In the genomic region with DNA sequence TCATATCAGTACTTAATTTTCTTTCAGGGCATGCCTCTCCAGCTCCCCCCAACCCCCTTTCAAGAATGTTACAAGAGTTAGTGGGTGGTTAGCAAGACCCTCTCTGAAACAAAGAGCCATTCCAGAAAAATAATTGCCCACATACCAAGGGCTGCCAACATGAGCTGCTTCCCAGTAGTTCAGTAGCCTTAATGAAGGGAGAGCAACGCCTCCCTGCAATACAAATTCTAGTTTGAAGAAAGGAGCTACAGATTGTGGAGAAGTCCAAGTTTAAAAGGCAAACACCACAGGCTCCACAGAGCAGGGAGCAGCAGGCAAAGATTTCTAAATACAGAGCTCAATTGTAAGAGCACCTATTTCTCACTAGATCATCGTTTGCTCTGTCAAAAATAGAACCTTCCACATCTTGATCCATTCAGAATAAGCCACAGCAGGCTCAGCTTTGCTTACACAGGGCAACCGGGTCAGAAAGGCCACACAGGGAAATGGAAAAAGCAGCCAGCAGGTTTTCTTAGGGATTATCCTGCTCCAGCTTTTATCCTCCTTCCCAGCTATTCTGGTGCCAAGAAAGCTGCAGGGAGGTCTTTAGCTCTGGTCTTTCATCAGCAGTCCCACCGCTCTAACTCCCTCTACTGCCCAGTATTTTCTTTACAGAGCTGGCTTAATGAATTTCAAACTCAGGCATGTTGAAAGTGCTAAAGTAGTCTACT, we compare ENCODE assay signal across 9 mouse cellular contexts. TPM values are rescaled to one million over a fixed set of nuclear protein-coding genes. Genes with fewer than 3 reads are reported as not detected.
A peak's percentile ranks its signal among the peaks of the same experiment; 100 is the strongest.
DNase-seq lines count a peak whose midpoint lies in the region; ATAC-seq and TF ChIP-seq lines count a peak whose summit lies in the region.
"Had no signal": no experiment of that assay in that cellular context is flagged by ENCODE, and none has a peak within 500 bp of the region (broad histone marks: within the 10 kb centered on the region; RNA-seq: fewer than 3 reads in every experiment).

No protein-coding gene starts in this region.

- no peaks in the 10 kb centered on the region for H3K4me1 ChIP-seq in heart, adult 2 months (ENCODE audit: control insufficient read depth, insufficient read depth, low read length)
- no peaks in the 10 kb centered on the region; the same call in 1 of the 2 replicates for H3K4me1 ChIP-seq in heart, embryonic 10.5 days
- no peaks in the 10 kb centered on the region for H3K4me1 ChIP-seq in MEL (ENCODE audit: control insufficient read depth in 1 of 2, insufficient read depth in 2 of 2, low read length in 2 of 2)
- peaks cover 14% of the 10 kb centered on the region for H3K4me1 ChIP-seq in forebrain, embryonic 12.5 days
- peaks cover 13% of the 10 kb centered on the region for H3K4me1 ChIP-seq in limb, embryonic 12.5 days (replicated peaks)
- H3K4me1 ChIP-seq: megakaryocyte, embryonic 14.5 days had no signal

- 18% methylated on average over 4 of the region's 4 CpGs for WGBS in heart, adult 2 months
- 22% methylated on average over 4 of the region's 4 CpGs for WGBS in heart, embryonic 10.5 days
- under 1% methylated on average over 4 of the region's 4 CpGs for WGBS in forebrain, embryonic 12.5 days
- 10% methylated on average over 4 of the region's 4 CpGs for WGBS in limb, embryonic 12.5 days

- no peak for TF ChIP-seq EP300 in heart, adult 2 months (IDR thresholded peaks at IDR 0.05; ENCODE audit: insufficient read depth, low read depth, low read length)
- no peak for TF ChIP-seq EP300 in MEL (IDR thresholded peaks at IDR 0.05; ENCODE audit: low read depth in 1 of 2, low read length in 2 of 2)

- no peaks in the 10 kb centered on the region for H3K36me3 ChIP-seq in heart, adult 2 months (ENCODE audit: control insufficient read depth, insufficient read depth, low read length)
- H3K36me3 ChIP-seq in heart, embryonic 10.5 days = peaks cover 4% of the 10 kb centered on the region; the same call in 1 of the 2 replicates
- H3K36me3 ChIP-seq in MEL (ENCODE audit: control insufficient read depth in 1 of 2, insufficient read depth in 2 of 2, low read length in 2 of 2) = no peaks in the 10 kb centered on the region
- H3K36me3 ChIP-seq in forebrain, embryonic 12.5 days (replicated peaks) = peaks cover 13% of the 10 kb centered on the region
- H3K36me3 ChIP-seq in limb, embryonic 12.5 days = peaks cover 3% of the 10 kb centered on the region; the same call in 1 of the 2 replicates

- H3K4me2 ChIP-seq in forebrain, embryonic 12.5 days = no peak overlapping the region
- peak overlapping the region; percentile 10; the same call in 1 of the 2 replicates for H3K4me2 ChIP-seq in limb, embryonic 12.5 days

- H3K27ac ChIP-seq in heart, adult 2 months = no peak overlapping the region
- no peak overlapping the region for H3K27ac ChIP-seq in heart, embryonic 10.5 days
- H3K27ac ChIP-seq in MEL (ENCODE audit: control insufficient read depth, low read depth, low read length) = no peak overlapping the region
- H3K27ac ChIP-seq in forebrain, embryonic 12.5 days = peak overlapping the region; percentile 79
- peak overlapping the region; percentile 80 for H3K27ac ChIP-seq in limb, embryonic 12.5 days

- peak; percentile 2 for TF ChIP-seq RAD21 in MEL (IDR thresholded peaks at IDR 0.05; ENCODE audit: low read depth, low read length)

- no peaks in the 10 kb centered on the region for H3K9me3 ChIP-seq in heart, embryonic 10.5 days
- no peaks in the 10 kb centered on the region for H3K9me3 ChIP-seq in MEL (replicated peaks; ENCODE audit: insufficient read depth, low read length)
- no peaks in the 10 kb centered on the region for H3K9me3 ChIP-seq in forebrain, embryonic 12.5 days
- H3K9me3 ChIP-seq in limb, embryonic 12.5 days = no peaks in the 10 kb centered on the region
- H3K9me3 ChIP-seq: megakaryocyte, embryonic 14.5 days had no signal

- no peak for TF ChIP-seq POLR2A in heart, adult 2 months (IDR thresholded peaks at IDR 0.05; ENCODE audit: insufficient read depth, low read depth, low read length)
- TF ChIP-seq POLR2A in MEL (IDR thresholded peaks at IDR 0.05; ENCODE audit: control insufficient read depth in 1 of 2, insufficient read depth in 1 of 2, low read depth in 1 of 2, low read length in 2 of 2, poor library complexity in 1 of 2) = no peak

- no peak overlapping the region for H3K9ac ChIP-seq in heart, adult 2 months (ENCODE audit: low read depth, low read length)
- no peak overlapping the region for H3K9ac ChIP-seq in MEL (ENCODE audit: control insufficient read depth, low read depth, low read length, poor library complexity, severe bottlenecking)
- H3K9ac ChIP-seq in forebrain, embryonic 12.5 days = no peak overlapping the region
- 0 out of 2 replicates have a peak overlapping the region, but pooled peaks have one; percentile 23 for H3K9ac ChIP-seq in limb, embryonic 12.5 days (replicated peaks)

- no peak overlapping the region for H3K4me3 ChIP-seq in heart, adult 2 months
- no peak overlapping the region for H3K4me3 ChIP-seq in heart, embryonic 10.5 days
- H3K4me3 ChIP-seq in MEL (ENCODE audit: control insufficient read depth in 1 of 2, insufficient read depth in 1 of 2, low read depth in 2 of 2, low read length in 2 of 2) = no peak overlapping the region
- H3K4me3 ChIP-seq in forebrain, embryonic 12.5 days (replicated peaks) = no peak overlapping the region
- H3K4me3 ChIP-seq in limb, embryonic 12.5 days (replicated peaks) = no peak overlapping the region
- H3K4me3 ChIP-seq: megakaryocyte, embryonic 14.5 days had no signal

- intact Hi-C loops in heart, adult 2 months (cut with DNase I) = no loop called here

- ATAC-seq in forebrain, embryonic 12.5 days (ENCODE audit: low FRiP score) = peak; percentile 41; the same call in 1 of the 2 replicates
- ATAC-seq in limb, embryonic 12.5 days (ENCODE audit: insufficient number of reproducible peaks, insufficient read depth, low FRiP score, low TSS enrichment, low read depth) = 0 out of 2 replicates have a peak, but pooled peaks have one; percentile 63

- H3K27me3 ChIP-seq in heart, adult 2 months (ENCODE audit: control insufficient read depth, insufficient read depth, low read length) = no peaks in the 10 kb centered on the region
- H3K27me3 ChIP-seq in heart, embryonic 10.5 days (ENCODE audit: insufficient read depth, poor library complexity, severe bottlenecking) = no peaks in the 10 kb centered on the region
- H3K27me3 ChIP-seq in MEL (ENCODE audit: control insufficient read depth in 1 of 2, insufficient read depth in 2 of 2, low read length in 2 of 2) = peaks cover 0 to 2% of the 10 kb centered on the region in 2 experiments; a peak in 1 of 4 replicates
- no peaks in the 10 kb centered on the region for H3K27me3 ChIP-seq in forebrain, embryonic 12.5 days
- no peaks in the 10 kb centered on the region for H3K27me3 ChIP-seq in limb, embryonic 12.5 days

- TF ChIP-seq CTCF in heart, adult 2 months (IDR thresholded peaks at IDR 0.05) = peak; percentile 50
- no peak; a peak in 1 of 6 replicates for TF ChIP-seq CTCF in MEL (IDR thresholded peaks at IDR 0.05 in 2 of 3, conservative IDR thresholded peaks at IDR 0.05 in 1 of 3; ENCODE audit: control insufficient read depth in 1 of 3, insufficient read depth in 1 of 3, low read depth in 2 of 3, low read length in 3 of 3, poor library complexity in 1 of 3, severe bottlenecking in 1 of 3)

- no peaks in the 10 kb centered on the region for H3K79me2 ChIP-seq in heart, adult 2 months (replicated peaks; ENCODE audit: control insufficient read depth, insufficient read depth, low read length)
- H3K79me2 ChIP-seq in MEL (ENCODE audit: control insufficient read depth, insufficient read depth, low read length, poor library complexity) = no peaks in the 10 kb centered on the region

- no peak for DNase-seq in heart, adult 2 months
- DNase-seq in heart, embryonic 10.5 days (ENCODE audit: low spot score) = no peak
- DNase-seq in MEL (ENCODE audit: low read depth, low spot score) = no peak
- no peak for DNase-seq in urinary bladder, postnatal 25 days (ENCODE audit: low spot score)
- no peak for DNase-seq in urinary bladder, postnatal 14 days (ENCODE audit: low spot score)
- no peak for DNase-seq in adrenal gland, adult 8-10 months

TF ChIP-seq in MEL, 35 proteins besides CTCF, POLR2A, EP300 and RAD21 (continues in another document):
- TF ChIP-seq ETS1 (IDR thresholded peaks at IDR 0.05; ENCODE audit: low read depth, low read length) (no peak), MYC (IDR thresholded peaks at IDR 0.05; ENCODE audit: low read depth, low read length) (no peak), MAFK (IDR thresholded peaks at IDR 0.05; ENCODE audit: borderline replicate concordance, low read depth, low read length) (no peak), ZC3H11A (IDR thresholded peaks at IDR 0.05; ENCODE audit: low read depth, low read length) (no peak), HCFC1 (IDR thresholded peaks at IDR 0.05; ENCODE audit: low read depth, low read length) (no peak), POLR2AphosphoS2 (IDR thresholded peaks at IDR 0.05; ENCODE audit: low read length) (no peak), SMC3 (IDR thresholded peaks at IDR 0.05; ENCODE audit: low read depth, low read length) (no peak), TBP (IDR thresholded peaks at IDR 0.05; ENCODE audit: low read depth, low read length) (no peak), CHD1 (IDR thresholded peaks at IDR 0.05; ENCODE audit: low read depth, low read length) (no peak), USF1 (IDR thresholded peaks at IDR 0.05; ENCODE audit: low read depth, low read length) (no peak), GATA1 (IDR thresholded peaks at IDR 0.05; ENCODE audit: low read depth, low read length) (no peak), MAX (IDR thresholded peaks at IDR 0.05; ENCODE audit: low read length) (no peak), RCOR1 (IDR thresholded peaks at IDR 0.05; ENCODE audit: low read depth, low read length) (no peak), ZMIZ1 (IDR thresholded peaks at IDR 0.05; ENCODE audit: low read depth, low read length) (no peak), MEF2A (IDR thresholded peaks at IDR 0.05; ENCODE audit: extremely low read depth, insufficient replicate concordance, low read depth, low read length, poor library complexity, severe bottlenecking) (no peak), UBTF (IDR thresholded peaks at IDR 0.05; ENCODE audit: borderline replicate concordance, insufficient read depth, low read depth, low read length) (no peak), KAT2A (conservative IDR thresholded peaks at IDR 0.05; ENCODE audit: low read depth, low read length) (no peak)

RNA-seq across cellular contexts. Expression of a gene that starts 13.6 kb away (rescaled TPM):
- total RNA-seq in heart, adult 2 months (2021) = 10 to 100 TPM; 65.6 to 70.2 TPM
- polyA plus RNA-seq in heart, adult 2 months (2012; rRNA removed) = 28.0 and 67.6 TPM in 2 replicates
- polyA plus RNA-seq in heart, embryonic 10.5 days (2016; fragmentation: Nextera tagmentation; extraction: Ambion mirVana) = 530 and 623 TPM in 2 replicates
- total RNA-seq in MEL (2012; rRNA removed) = 528 and 597 TPM in 2 replicates
- polyA plus RNA-seq in MEL (2012; ENCODE audit: insufficient read depth in 1 of 2, insufficient read length in 2 of 2, low read depth in 1 of 2, low replicate concordance in 2 of 2, missing spikeins in 1 of 2) = 100 to 1,000 TPM in 1 of 2 experiments, not detected in 1; 279 TPM
- 773 and 780 TPM in 2 replicates for polyA plus RNA-seq in forebrain, embryonic 12.5 days (2016; fragmentation: Nextera tagmentation; extraction: Ambion mirVana)
- 840 and 861 TPM in 2 replicates for polyA plus RNA-seq in limb, embryonic 12.5 days (2016; fragmentation: Nextera tagmentation; extraction: Ambion mirVana)
- 100 to 1,000 TPM in 2 of 4 experiments, 10 to 100 TPM in 2; 98.3 to 118 (median 103) TPM for total RNA-seq in adrenal gland, adult 8-10 months (2022)

Comparison
In these comparisons a context has a peak if more than half of its experiments do, and no peak if none do; other contexts are left out.
1. H3K27ac ChIP-seq: peak in forebrain, embryonic 12.5 days (single experiment) and limb, embryonic 12.5 days (single experiment); none in heart, adult 2 months (single experiment), heart, embryonic 10.5 days (single experiment) and MEL (single experiment).